Mouse (Mus musculus): ENCODE results near the gene Snw1.

The Snw1 gene

DNA sequence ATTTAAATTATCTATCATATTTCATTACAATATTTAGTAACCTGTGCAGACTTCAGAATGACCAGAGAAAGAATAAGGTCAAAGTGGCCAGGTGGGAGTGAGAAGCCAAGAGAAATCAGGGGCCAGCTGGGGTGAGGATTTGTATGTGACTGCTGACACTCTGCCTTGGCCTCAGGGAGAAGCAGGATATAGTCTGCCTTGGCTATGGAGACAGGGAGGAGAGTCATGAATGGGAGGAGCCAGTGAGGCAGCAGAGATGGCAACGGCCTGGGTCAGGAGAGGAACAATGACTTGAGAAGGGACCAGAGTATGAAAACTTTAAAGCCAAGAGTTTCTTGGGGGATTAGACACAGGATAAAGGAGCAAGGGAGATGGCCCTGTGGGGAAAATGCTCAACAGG, 48.4 kb downstream of the Snw1 start:
- no peak for DNase-seq (ENCODE audit: low spot score in 2 of 2)

DNA sequence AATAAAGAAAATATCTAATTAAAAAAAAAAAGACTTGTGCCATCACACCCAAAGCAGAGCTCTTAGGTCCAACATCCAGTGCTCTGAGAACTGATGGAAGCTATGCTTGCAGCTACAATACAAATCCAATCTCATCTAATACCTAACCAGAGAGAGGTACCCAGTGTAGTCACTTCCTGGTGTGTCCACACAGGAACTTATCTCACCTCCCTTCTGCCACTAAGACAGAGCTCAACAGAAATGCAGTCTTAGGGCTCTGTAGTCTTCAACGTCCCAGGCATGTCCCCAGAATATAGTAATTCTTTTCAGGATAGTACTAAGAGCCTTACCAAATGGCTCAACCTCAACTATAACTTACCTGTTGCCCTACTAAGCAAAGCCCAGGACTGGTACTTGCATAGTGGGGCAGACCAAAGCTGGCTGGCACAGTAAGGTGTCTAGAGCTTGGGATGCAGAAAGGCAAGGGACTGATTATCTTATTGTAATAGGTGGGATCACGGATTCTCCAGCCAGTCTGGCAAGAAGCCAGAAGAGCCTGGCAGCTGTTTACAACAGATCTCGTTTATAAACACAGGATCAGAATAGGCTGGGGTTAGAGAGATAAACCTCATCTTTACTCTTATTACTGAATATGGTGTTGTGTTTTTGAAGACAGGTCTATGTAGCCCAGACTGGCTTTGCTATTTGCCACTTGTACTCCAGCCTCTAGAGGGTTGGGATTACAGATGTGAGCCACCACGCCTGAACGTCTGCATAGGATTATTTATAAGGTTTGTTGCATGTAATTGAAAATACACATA, 50.2 kb downstream of the Snw1 start:
- no peak for DNase-seq (ENCODE audit: low spot score in 2 of 2)

DNA sequence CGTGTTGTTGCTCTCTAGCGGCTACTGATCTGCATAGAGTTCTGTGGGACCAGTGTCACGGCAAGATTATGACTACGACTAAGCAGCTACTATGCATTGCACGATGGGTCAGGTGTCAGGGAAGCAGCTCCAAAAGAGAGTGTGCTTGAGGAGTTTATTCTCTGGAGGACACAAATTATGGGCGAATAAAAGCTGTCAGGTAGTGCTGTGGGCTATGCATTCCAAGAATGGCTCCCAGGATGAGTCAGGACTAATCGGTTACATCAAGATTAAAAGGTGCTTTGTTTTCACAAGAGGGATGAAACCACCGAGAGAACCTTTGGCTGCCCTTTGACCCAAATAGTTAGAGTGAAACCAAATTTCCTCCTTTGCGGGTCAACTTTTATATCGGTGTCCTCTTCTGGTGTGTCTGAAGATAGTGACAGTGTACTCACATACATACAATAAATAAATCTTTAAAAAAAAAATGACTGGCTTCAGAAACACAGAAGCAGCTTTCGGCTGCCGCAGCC, 52.0 kb downstream of the Snw1 start:
- no peak for DNase-seq (ENCODE audit: low spot score in 2 of 2)

DNA sequence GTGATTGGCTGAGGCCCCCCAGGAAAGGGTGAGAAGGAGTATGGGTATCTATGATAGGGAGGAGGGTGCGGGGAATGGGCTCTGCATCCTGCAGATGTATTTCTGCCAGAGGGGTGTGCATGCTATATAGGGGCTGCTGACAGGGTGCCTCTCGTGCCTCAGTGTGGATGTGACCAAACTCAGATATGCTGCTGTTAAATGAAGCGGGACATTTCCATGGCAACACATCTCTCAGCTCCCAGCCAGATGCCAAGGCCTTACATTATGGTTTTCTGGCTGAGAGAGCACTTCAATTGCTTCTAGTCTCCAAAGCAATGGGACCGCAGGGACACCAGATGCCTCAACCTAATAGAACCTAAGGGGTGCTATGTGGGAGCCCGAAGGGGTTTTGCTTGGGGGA, 53.2 kb downstream of the Snw1 start:
- peak in 1 of 2 experiments; percentile 29 for DNase-seq (ENCODE audit: low spot score in 2 of 2)

DNA sequence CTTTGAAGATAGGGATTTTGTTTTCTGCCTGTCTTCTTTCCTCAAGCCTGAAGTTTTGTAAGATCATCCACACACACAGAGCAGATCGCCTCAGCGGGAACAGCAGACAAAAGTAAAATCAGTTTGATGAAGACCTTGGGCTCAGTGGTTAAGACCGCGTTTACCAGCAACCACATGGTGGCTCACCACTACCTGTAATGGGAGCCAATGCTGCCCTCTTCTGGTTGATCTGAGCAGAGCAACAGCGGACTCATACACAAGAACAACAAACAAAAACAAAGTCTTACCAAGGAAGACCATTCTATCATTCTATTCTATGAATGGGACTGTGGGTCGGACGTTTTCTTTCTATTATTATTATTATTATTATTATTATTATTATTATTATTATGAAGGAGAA, 55.4 kb downstream of the Snw1 start:
- DNase-seq (ENCODE audit: low spot score in 2 of 2): no peak

DNA sequence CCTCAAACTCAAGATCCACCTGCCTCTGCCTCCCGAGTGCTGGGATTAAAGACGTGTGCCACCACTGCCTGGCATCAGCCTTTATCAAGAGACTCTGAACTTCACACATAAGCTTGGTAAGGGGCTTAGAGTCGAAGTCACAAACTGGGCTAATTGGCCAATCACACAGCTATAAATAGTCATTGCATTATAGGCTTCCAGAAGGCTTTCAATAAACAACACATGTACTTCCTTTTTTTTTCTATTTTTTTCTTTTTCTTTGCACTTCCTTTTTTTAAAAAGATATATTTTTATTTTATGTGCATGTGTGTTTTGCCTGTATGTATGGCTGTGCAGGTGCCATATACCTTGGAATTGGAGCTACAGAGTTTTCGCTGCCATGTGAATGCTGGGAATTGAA, 56.7 kb downstream of the Snw1 start:
- no peak for DNase-seq (ENCODE audit: low spot score in 2 of 2)

DNA sequence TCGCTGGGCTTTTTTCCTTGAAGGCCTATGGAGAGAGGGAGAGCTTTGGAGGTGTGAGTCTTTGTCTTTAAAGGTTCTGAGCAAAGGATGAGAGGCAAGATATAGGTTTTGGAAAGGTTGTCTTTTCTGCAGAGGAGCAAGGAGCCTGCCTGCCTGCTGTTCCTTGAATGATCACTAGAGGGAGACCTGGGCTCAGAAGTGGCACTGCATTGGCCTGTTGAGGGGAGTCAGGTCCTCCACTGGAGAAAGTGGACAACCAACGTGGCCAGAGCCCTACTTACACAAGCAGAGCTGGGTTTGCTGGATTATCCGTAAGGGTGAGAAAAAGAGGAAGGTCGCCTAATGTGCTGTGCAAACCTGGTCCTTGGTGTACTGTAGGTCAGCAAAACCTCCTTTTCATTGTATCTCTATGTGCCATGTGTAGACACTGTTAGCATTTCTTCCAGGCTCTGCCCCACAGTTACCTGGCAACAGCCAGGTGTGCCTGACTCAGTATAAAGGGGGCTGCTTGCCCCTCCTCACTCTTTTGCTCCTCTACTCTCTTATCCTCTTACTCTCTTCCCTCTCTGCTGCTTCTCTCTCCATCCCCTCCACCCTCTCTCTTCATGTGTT, 58.8 kb downstream of the Snw1 start:
- DNase-seq (ENCODE audit: low spot score in 2 of 2): peak in 1 of 2 experiments; percentile 59

DNA sequence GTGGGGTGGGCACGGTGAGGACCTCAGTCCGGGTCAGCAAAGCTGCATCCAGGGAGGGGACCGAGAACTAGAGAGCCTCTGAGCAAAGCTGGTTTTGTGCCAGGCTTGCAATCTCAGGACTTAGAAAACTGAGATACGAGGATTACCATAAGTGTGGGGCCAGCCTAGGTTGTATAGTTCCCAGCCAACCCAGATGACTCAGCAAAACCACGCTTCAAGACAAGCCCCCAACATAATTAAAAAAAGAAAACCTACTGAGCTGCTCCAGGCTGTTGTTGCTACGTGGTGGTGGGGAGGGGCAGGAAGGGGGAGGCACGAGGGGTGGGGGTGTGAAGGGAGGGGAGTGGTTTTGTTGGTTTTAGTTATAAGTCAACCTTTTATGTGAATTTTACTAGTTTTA, 61.1 kb downstream of the Snw1 start:
- no peak for DNase-seq (ENCODE audit: low spot score in 2 of 2)

DNA sequence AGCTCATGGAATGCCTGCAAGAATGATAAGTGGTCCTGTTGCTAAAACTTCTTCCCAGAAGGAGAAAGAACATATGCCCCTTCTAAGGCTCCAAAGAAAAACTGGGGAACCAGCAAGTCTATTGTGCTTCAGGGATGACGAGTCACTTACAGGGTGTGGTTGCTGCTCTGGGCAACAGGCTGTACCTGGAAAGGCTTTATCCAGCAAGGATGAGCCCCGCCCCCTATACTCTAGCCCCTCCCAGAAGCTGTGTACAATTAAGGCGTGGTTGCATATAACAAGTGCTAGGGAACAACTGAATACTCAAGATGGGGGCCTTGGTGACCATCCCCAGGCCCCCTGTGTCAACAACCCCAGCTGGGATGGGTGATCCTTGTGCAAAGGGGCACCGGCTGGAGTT, 63.0 kb downstream of the Snw1 start:
- no peak for DNase-seq (ENCODE audit: low spot score in 2 of 2)

DNA sequence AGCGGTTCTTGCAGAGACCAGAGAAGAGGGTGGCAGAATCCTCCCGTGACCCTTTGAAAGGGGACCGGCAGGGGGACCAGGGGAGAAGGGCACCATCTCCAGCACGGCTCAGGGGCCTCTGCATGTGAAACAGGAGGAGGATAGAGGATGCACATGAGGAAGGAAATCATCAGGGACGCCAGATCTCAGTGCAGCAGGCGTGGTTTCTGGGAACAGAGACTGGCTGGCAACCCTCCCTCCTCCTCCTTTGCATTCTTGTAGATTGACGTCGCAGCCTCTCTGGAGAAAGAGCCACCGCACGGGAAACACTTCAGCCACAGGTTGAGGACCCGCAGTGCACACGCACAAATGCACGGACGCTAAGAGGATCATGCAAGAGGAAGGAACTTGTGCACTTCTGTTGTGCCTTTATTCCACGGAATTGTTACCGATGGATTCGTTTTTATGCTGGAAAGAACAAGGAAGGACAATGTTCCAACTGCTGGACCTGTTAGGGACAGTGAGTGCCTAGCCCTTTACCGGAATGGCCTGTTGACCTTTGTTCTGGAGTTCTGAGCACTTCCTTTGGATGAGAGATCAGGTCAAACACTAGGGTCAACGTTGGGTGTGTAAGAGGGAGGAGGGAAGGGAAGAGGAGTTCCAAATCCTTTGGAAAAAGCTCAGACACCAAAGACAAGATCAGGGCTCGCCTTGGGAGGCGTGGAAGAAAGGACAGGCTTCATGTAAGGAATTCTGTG, 64.0 kb downstream of the Snw1 start:
- no peak for DNase-seq (ENCODE audit: low spot score in 2 of 2)

DNA sequence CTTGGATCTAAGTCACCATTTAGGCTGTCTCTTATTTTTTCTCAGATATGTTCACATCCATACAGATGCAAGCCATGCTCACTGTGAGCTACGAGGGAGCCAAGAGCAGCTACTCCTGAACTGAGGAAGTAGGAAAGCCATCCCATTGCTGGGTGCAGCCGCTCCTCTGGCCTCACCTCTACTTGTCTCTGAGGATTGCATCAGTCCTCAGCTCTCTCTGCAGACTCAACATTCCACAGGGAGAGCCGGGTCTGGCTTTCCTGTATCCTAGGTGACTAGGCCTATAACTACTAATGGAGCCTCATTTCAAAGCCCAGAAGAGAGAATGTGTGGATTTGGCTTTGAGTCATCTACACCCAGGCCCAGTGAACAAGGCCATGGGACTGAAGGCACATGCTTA, 66.4 kb downstream of the Snw1 start:
- no peak for DNase-seq (ENCODE audit: low spot score in 2 of 2)

DNA sequence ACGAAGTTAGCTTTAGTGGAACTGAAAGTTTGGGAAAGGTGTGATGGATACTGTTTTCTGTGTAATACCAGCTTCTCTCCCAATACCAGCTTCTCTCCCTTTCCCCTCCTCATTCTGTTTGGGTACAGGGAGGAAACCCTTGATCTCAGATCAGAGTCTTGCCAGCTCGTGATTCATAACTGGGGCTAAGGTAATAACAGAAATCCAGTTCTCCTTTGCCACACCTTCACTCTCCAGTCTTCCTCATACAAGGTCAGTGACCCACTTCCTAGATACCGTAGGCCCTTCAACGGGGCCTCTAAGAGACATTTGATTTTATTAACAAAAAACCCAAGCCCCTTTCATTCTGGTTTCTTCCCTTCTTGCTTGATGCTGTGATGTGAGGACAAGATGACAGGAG, 66.9 kb downstream of the Snw1 start:
- no peak for DNase-seq (ENCODE audit: low spot score in 2 of 2)

DNA sequence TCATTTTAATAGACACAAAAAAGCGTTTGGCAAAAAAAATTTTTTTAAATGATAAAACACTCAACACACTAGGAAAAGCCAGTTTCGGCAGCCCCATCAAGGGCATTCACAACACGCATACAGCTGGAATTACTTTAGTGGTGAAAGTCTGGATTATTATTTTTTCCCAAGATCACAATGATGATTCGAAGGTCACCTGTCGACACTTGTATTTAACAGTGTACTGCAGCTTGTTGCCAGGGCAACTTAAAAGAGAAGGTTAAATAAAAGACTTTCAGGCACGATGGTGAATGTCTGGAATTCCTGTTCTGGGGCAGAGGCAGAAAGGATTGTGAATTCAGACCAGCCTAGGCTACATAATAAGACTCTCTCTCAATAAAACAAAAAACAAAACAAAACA, 70.2 kb downstream of the Snw1 start:
- no peak for DNase-seq (ENCODE audit: low spot score in 2 of 2)

DNA sequence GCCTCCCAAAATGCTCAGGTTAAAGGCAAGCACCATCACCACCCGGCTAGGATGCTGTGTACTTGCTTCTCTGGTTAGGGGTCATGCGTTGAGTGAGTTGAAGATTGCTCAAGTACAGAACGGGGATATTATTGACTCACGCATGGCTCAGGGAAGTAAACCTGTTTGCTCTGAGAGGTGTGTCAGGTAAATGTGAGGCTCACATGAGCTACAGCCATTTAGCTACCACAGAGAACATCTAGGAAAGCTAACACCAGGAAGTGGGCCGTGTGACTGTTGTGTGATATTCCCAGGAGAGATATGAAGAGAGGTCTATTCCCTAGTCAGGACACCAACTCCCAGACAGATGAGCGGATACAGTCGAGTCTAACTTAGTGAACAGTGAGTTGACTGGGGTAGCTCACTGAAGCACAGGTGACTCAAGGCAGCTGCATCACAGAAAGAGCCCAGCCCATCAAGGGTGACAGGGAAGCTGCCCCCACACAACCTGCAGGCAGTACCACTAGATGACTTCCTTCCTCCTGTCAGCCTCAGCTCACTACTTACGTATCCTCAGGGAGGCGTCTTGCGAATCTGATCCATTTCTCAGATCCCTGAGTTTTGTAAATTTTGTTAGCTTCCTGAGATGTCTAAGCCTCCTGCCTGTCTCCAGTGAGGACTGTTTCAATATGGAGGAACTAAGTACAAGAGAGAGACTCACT, 72.8 kb downstream of the Snw1 start:
- DNase-seq (ENCODE audit: low spot score in 2 of 2): no peak

All from frontal cortex, postnatal 10 days (tissue).